Comparison of ENCODE assay signal across 8 mouse cellular contexts in genomic region chr2:90667388-90668265, GRCm38 (mm10). TPM values are rescaled to one million over a fixed set of nuclear protein-coding genes. Genes with fewer than 3 reads are reported as not detected.
DNase-seq lines count a peak whose midpoint lies in the region; ATAC-seq and TF ChIP-seq lines count a peak whose summit lies in the region.

No protein-coding gene starts in this region.

- 20% methylated on average over 21 of the region's 21 CpGs for WGBS in lung, postnatal 0 days
- 16% methylated on average over 21 of the region's 21 CpGs for WGBS in lung, adult 2 months
- 20% methylated on average over 21 of the region's 21 CpGs for WGBS in embryonic facial prominence, embryonic 11.5 days
- WGBS in liver, adult 2 months: 51% methylated on average over 21 of the region's 21 CpGs

- H3K79me2 ChIP-seq in liver, adult 2 months (ENCODE audit: control insufficient read depth, insufficient read depth, low read length): no peaks in the 10 kb centered on the region

- no peak for TF ChIP-seq POLR2A in lung, adult 2 months (IDR thresholded peaks at IDR 0.05; ENCODE audit: borderline replicate concordance, extremely low read depth, low read depth, low read length)
- no peak for TF ChIP-seq POLR2A in liver, adult 2 months (IDR thresholded peaks at IDR 0.05; ENCODE audit: extremely low read depth, insufficient read depth, low read length)

- no peak overlapping the region for H3K9ac ChIP-seq in lung, postnatal 0 days (replicated peaks; ENCODE audit: low read depth)
- H3K9ac ChIP-seq in embryonic facial prominence, embryonic 11.5 days (replicated peaks; ENCODE audit: low read length): no peak overlapping the region
- H3K9ac ChIP-seq in liver, adult 2 months (ENCODE audit: low read depth, low read length): no peak overlapping the region

- H3K27me3 ChIP-seq in lung, postnatal 0 days (replicated peaks; ENCODE audit: insufficient read depth, low read length): no peaks in the 10 kb centered on the region
- no peaks in the 10 kb centered on the region for H3K27me3 ChIP-seq in embryonic facial prominence, embryonic 11.5 days (ENCODE audit: control insufficient read depth, insufficient read depth, low read length)
- H3K27me3 ChIP-seq in liver, adult 2 months (ENCODE audit: control insufficient read depth, insufficient read depth, low read length): no peaks in the 10 kb centered on the region

- peak overlapping the region; percentile 23; the same call in 1 of the 2 replicates for H3K4me2 ChIP-seq in lung, postnatal 0 days (replicated peaks; ENCODE audit: low read depth, low read length)
- H3K4me2 ChIP-seq in embryonic facial prominence, embryonic 11.5 days (ENCODE audit: low read depth, low read length): no peak overlapping the region; the same call in 1 of the 2 replicates

- peak; percentile 41 for DNase-seq in lung, postnatal 0 days (ENCODE audit: low spot score)
- no peak for DNase-seq in lung, adult 2 months
- peak; percentile 82 for DNase-seq in embryonic facial prominence, embryonic 11.5 days (ENCODE audit: low spot score)
- DNase-seq in hindlimb bud, embryonic 11.5 days (ENCODE audit: extremely low spot score, low read depth, low spot score): peak; percentile 58
- peak; percentile 40 for DNase-seq in liver, adult 2 months (ENCODE audit: extremely low read depth, low read depth, low spot score)
- peak; percentile 25 for DNase-seq in right cerebral cortex, postnatal 25 days
- DNase-seq in cerebellum, postnatal 10 days: no peak
- DNase-seq in adrenal gland, adult 18-20 months (ENCODE audit: low spot score in 2 of 2): no peak

- H3K36me3 ChIP-seq in lung, postnatal 0 days (ENCODE audit: insufficient read depth, low read length): no peaks in the 10 kb centered on the region
- no peaks in the 10 kb centered on the region for H3K36me3 ChIP-seq in embryonic facial prominence, embryonic 11.5 days (replicated peaks; ENCODE audit: control insufficient read depth, insufficient read depth, low read depth, low read length)
- no peaks in the 10 kb centered on the region for H3K36me3 ChIP-seq in liver, adult 2 months (ENCODE audit: control insufficient read depth, insufficient read depth, low read length)

- no peak for ATAC-seq in lung, postnatal 0 days
- peak; percentile 75 for ATAC-seq in embryonic facial prominence, embryonic 11.5 days (replicated peaks; ENCODE audit: insufficient number of reproducible peaks, low FRiP score, low TSS enrichment, low read depth)

- TF ChIP-seq EP300 in lung, postnatal 0 days (IDR thresholded peaks at IDR 0.05): no peak

- H3K4me3 ChIP-seq in lung, postnatal 0 days (ENCODE audit: low read depth, low read length): no peak overlapping the region
- H3K4me3 ChIP-seq in lung, adult 2 months (replicated peaks; ENCODE audit: extremely low read depth, low read depth, low read length): no peak overlapping the region
- H3K4me3 ChIP-seq in embryonic facial prominence, embryonic 11.5 days (ENCODE audit: low read depth, low read length): no peak overlapping the region
- H3K4me3 ChIP-seq in liver, adult 2 months (ENCODE audit: insufficient read depth, low read depth, low read length): no peak overlapping the region

- H3K4me1 ChIP-seq in lung, postnatal 0 days (ENCODE audit: insufficient read depth, low read depth, low read length): no peaks in the 10 kb centered on the region
- H3K4me1 ChIP-seq in lung, adult 2 months (ENCODE audit: control insufficient read depth, insufficient read depth, low read length): peaks cover 4% of the 10 kb centered on the region
- H3K4me1 ChIP-seq in embryonic facial prominence, embryonic 11.5 days (ENCODE audit: control insufficient read depth, insufficient read depth, low read length): peaks cover 2% of the 10 kb centered on the region
- H3K4me1 ChIP-seq in liver, adult 2 months (ENCODE audit: control insufficient read depth, insufficient read depth, low read length): peaks cover 5% of the 10 kb centered on the region

- H3K27ac ChIP-seq in lung, postnatal 0 days (ENCODE audit: low read length): no peak overlapping the region
- H3K27ac ChIP-seq in embryonic facial prominence, embryonic 11.5 days (replicated peaks; ENCODE audit: low read depth, low read length): peak overlapping the region; percentile 78
- H3K27ac ChIP-seq in liver, adult 2 months (replicated peaks; ENCODE audit: insufficient read depth, low read depth, low read length): no peak overlapping the region

- TF ChIP-seq CTCF in lung, postnatal 0 days (IDR thresholded peaks at IDR 0.05): no peak
- TF ChIP-seq CTCF in lung, adult 2 months (IDR thresholded peaks at IDR 0.05; ENCODE audit: insufficient read depth, low read length): no peak
- TF ChIP-seq CTCF in liver, adult 2 months (IDR thresholded peaks at IDR 0.05; ENCODE audit: low read depth, low read length): no peak

- no peaks in the 10 kb centered on the region for H3K9me3 ChIP-seq in lung, postnatal 0 days (ENCODE audit: low read length)
- no peaks in the 10 kb centered on the region for H3K9me3 ChIP-seq in embryonic facial prominence, embryonic 11.5 days (replicated peaks; ENCODE audit: control insufficient read depth, low read length)

RNA-seq across cellular contexts. Expression of gene Nup160, which starts 9.4 kb away (rescaled TPM):
- 11.1 and 12.4 TPM in 2 replicates for polyA plus RNA-seq in lung, postnatal 0 days (2015; fragmentation: Nextera tagmentation; extraction: Ambion mirVana)
- 4.6 and 7.7 TPM in 2 replicates for polyA plus RNA-seq in lung, adult 2 months (2012; rRNA removed)
- 69.9 and 74.3 TPM in 2 replicates for polyA plus RNA-seq in embryonic facial prominence, embryonic 11.5 days (2014; fragmentation: Nextera tagmentation; extraction: Ambion mirVana)
- 9.6 and 13.7 TPM in 2 replicates for total RNA-seq in liver, adult 2 months (2014; rRNA removed)
- polyA plus RNA-seq in liver, adult 2 months (2012; rRNA removed): 1.3 and 3.1 TPM in 2 replicates
- 10 to 100 TPM; 13.2 to 14.7 TPM for total RNA-seq in adrenal gland, adult 18-20 months (2021)

Comparison
In these comparisons a context has a peak if more than half of its experiments do, and no peak if none do; other contexts are left out.
1. DNase-seq: peak in lung, postnatal 0 days (single experiment), embryonic facial prominence, embryonic 11.5 days (single experiment), hindlimb bud, embryonic 11.5 days (single experiment), liver, adult 2 months (single experiment) and right cerebral cortex, postnatal 25 days (single experiment); none in lung, adult 2 months (single experiment), cerebellum, postnatal 10 days (0 of 2) and adrenal gland, adult 18-20 months (0 of 2).